Mouse (Mus musculus): ENCODE measurements around the gene Rad51b. TPM values are rescaled to one million over a fixed set of nuclear protein-coding genes. Genes with fewer than 3 reads are reported as not detected.

Gene Rad51b
- polyA plus RNA-seq, 1 experiment from 2014 or later, result 1.4 TPM

DNA sequence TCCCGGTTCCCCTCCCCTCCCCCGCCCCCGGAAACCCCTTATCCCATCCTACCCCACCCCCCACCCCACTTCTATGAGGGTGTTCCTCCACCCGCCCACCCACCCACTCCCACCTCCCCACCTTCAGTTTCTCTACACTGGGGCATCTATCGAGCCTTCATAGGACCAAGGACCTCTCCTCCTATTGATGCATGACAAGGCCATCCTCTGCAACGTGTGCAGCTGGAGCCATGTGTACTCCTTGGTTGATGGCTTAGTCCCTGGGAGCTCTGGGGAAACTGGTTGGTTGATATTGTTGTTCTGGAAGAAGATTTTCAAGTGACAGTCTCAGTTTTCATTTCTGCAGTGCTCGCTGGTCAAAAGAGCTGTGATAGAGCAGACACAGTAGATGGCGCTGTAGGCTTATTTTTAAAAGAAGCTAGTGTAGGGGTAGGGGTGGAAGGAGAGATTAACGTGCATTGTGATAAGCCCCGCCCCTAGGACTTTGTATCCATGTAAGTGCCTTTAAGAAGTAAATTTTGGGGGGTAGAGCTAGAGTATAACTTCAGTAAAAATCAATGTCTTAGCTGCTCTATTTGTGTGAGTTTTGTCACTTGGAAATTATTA lies 61.6 kb downstream of the Rad51b start:
- Histone ChIP-seq H3K4me2 (no peak overlapping the region), H3K27me3 (no peaks in the 10 kb centered on the region), H3K27ac (replicated peaks) (no peak overlapping the region), H3K9ac (peak overlapping the region; percentile 41; the same call in 1 of the 2 replicates), H3K4me3 (no peak overlapping the region), H3K9me3 (no peaks in the 10 kb centered on the region), H3K4me1 (replicated peaks) (peaks cover under 1% of the 10 kb centered on the region; the same call in 1 of the 2 replicates), H3K36me3 (no peaks in the 10 kb centered on the region)
- 19% methylated on average over 10 of the region's 10 CpGs for WGBS
- peak; percentile 88; the same call in 1 of the 2 replicates for ATAC-seq (ENCODE audit: low read depth)

DNA sequence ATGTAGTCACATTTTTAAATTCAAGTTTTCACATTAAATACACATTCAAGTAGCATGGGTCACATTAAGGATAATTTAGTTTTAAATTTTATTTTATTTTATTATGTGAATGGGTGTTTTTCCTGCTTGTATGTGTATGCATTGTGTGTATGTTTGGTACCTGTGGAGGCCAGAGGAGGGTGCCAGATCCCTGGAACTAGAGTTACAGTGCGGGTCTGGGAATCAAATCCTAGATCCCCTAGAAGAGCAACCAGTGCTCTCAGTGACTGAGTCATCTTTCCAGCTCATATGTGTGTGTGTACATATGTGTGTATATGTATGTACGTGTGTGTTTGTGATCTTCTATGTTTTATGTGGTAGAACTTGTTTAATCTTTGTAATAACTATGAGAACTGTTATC lies 62.3 kb downstream of the Rad51b start:
- H3K4me1 ChIP-seq (replicated peaks), result no peaks in the 10 kb centered on the region

DNA sequence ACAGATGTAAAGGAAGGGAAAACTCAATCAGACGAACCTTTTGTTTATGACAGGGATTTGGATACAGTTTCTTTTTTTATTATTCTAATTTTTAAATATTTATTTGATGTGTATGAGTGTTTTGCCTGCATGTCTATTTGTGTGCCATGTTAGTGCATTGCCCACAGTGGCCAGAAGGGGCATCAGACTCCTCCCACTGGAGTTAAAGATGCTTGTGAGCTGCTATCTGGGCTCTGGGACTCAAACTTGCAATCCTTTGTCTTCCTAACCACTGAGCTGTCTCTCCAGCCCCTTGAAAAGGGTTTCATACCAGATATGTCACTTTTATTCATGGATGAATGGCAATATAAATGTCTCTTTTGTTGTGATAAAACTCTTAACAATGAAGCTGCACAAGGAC lies 65.1 kb downstream of the Rad51b start:
- H3K4me3 ChIP-seq, result no peak overlapping the region
- H3K27ac ChIP-seq (replicated peaks), result no peak overlapping the region
- H3K27me3 ChIP-seq, result no peaks in the 10 kb centered on the region
- 54% methylated on average over 1 of the region's 1 CpGs for WGBS
- H3K4me1 ChIP-seq (replicated peaks), result no peaks in the 10 kb centered on the region
- ATAC-seq (ENCODE audit: low read depth), result no peak
- no peaks in the 10 kb centered on the region for H3K9me3 ChIP-seq
- no peak overlapping the region for H3K9ac ChIP-seq
- H3K4me2 ChIP-seq, result no peak overlapping the region
- no peaks in the 10 kb centered on the region for H3K36me3 ChIP-seq

More for the DNA sequence above, 62.3 kb downstream of the Rad51b start:
- Histone ChIP-seq H3K27me3 (no peaks in the 10 kb centered on the region), H3K27ac (replicated peaks) (no peak overlapping the region), H3K9ac (no peak overlapping the region), H3K36me3 (no peaks in the 10 kb centered on the region), H3K4me3 (no peak overlapping the region), H3K4me2 (no peak overlapping the region), H3K9me3 (no peaks in the 10 kb centered on the region)
- peak; percentile 40; the same call in 1 of the 2 replicates for ATAC-seq (ENCODE audit: low read depth)
- 94% methylated on average over 2 of the region's 2 CpGs for WGBS

DNA sequence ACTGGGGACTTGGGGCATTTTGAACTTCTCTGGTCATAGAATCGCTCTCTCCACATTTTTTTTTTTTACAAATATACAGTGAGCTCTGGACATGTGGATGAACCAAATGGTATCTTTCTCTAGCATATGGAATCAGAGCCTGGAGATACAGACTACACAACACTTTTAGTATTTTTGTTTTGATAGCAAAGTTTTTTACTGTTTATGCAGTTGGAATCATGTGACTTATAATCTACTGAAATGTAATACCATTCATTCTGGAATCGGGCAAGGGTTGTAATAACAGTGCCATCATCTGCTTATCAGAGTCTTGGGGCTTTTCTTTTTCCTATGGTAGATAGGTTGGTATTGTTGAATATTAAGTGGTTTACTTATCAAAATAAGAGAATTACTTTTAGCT lies 67.2 kb downstream of the Rad51b start:
- ATAC-seq (ENCODE audit: low read depth), result no peak
- no peaks in the 10 kb centered on the region for H3K9me3 ChIP-seq
- H3K27ac ChIP-seq (replicated peaks), result no peak overlapping the region
- no peak overlapping the region for H3K4me3 ChIP-seq
- H3K27me3 ChIP-seq, result no peaks in the 10 kb centered on the region
- H3K9ac ChIP-seq, result no peak overlapping the region
- no peaks in the 10 kb centered on the region for H3K36me3 ChIP-seq
- 96% methylated on average over 2 of the region's 2 CpGs for WGBS
- H3K4me2 ChIP-seq, result no peak overlapping the region
- H3K4me1 ChIP-seq (replicated peaks), result no peaks in the 10 kb centered on the region

DNA sequence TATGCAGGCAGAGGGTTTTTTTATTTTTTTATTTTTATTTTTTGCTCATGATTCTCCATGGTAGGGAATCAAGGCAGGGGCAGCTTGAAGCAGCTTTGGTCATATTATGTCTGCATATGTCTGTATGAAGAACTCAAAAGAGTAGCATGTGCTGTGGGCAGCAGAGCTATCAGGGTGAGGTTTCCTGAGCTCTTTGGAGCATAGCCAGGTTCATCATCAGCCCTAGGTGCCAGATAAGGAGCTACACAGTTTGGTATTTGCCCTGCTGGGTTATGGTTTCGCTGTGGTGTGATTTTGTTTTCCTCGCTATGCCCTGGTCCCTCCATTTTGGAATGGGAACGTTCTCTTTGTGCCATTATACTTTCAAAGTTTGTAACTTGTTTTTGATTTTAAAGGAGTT lies 71.7 kb downstream of the Rad51b start:
- Histone ChIP-seq H3K9ac (no peak overlapping the region), H3K27ac (replicated peaks) (no peak overlapping the region), H3K4me3 (no peak overlapping the region), H3K27me3 (no peaks in the 10 kb centered on the region), H3K4me1 (replicated peaks) (no peaks in the 10 kb centered on the region), H3K36me3 (no peaks in the 10 kb centered on the region), H3K4me2 (no peak overlapping the region), H3K9me3 (no peaks in the 10 kb centered on the region)
- WGBS, result 96% methylated on average over 3 of the region's 3 CpGs
- ATAC-seq (ENCODE audit: low read depth), result no peak

DNA sequence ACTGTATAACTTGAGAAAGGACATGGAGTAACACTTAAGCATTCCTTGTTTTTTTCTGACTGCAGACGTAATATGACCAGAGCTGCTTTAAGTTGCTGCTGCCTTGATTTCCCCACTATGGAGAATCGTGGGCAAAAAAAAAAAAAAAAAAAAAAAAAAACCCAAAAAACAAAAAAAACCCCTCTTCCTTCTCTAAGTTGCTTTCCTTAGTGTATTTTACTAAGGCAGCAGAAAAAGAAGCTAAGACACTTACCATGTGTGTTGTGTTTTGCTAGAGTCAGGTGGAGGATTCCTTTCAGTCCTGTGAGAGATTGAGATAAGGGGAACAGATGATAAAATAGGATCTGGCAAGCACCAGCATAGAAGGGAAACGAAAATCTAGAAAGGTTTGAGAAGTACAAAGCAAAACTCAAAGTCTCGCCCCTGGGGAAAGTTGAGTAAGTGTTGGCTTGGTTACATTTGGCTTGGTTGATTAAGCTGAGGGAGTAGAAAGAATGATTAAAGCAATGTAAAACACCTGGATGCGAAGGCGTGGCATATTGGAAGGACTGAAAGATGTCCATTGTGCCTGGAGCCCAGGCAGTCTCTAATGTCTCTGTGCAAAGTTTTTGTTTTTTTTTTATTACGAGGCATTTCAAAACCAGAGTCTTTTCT lies 72.6 kb downstream of the Rad51b start:
- 86% methylated on average over 7 of the region's 7 CpGs for WGBS
- ATAC-seq (ENCODE audit: low read depth), result no peak
- Histone ChIP-seq H3K9me3 (no peaks in the 10 kb centered on the region), H3K36me3 (no peaks in the 10 kb centered on the region), H3K27ac (replicated peaks) (no peak overlapping the region), H3K4me1 (replicated peaks) (no peaks in the 10 kb centered on the region), H3K4me2 (no peak overlapping the region), H3K4me3 (no peak overlapping the region), H3K27me3 (no peaks in the 10 kb centered on the region), H3K9ac (no peak overlapping the region)

DNA sequence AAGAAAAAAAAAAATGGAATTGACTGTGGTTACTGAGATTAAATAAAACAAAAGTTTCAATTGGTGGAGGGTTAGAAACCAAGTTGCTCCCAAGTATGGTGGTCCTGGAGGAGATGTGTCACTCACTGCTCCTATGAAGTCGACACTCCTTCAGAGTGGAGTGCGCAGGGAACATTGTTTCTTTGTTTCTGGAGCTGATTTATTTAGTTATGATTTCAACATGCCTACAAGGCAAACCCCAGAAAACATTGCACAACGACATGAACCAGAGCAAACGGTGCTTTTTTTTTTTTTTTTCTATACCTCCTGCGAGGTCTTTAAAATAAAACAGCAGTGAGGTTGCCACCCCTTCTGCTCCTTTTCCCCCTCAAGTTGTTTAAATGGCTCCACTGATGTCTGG lies 75.6 kb downstream of the Rad51b start:
- Histone ChIP-seq H3K4me3 (no peak overlapping the region), H3K27me3 (no peaks in the 10 kb centered on the region), H3K36me3 (no peaks in the 10 kb centered on the region), H3K27ac (replicated peaks) (no peak overlapping the region), H3K4me1 (replicated peaks) (no peaks in the 10 kb centered on the region), H3K9me3 (no peaks in the 10 kb centered on the region), H3K4me2 (no peak overlapping the region), H3K9ac (no peak overlapping the region)
- no peak for ATAC-seq (ENCODE audit: low read depth)
- 80% methylated on average over 5 of the region's 5 CpGs for WGBS

DNA sequence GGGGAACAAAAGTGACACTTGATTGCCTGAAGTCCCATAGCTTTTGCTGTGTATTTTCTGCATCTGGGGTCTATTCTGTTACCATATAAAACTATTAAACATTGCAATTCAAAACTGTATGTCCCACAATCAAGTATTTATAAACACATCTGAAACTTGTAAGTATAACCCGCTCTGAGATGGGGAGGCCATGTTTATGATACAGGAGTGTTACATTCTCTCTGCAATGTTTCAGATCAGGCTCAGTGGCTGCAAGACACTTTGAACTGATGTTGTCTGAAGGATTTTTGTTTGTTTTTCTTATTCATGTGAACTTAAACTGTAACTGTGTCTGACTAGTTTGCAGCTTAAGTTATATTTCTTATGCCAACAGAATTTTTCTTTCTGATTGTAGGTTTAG lies 80.3 kb downstream of the Rad51b start:
- no peak overlapping the region for H3K9ac ChIP-seq
- WGBS, result 89% methylated on average over 1 of the region's 1 CpGs
- no peak overlapping the region for H3K27ac ChIP-seq (replicated peaks)
- no peaks in the 10 kb centered on the region for H3K4me1 ChIP-seq (replicated peaks)
- no peak overlapping the region for H3K4me3 ChIP-seq
- ATAC-seq (ENCODE audit: low read depth), result no peak
- H3K4me2 ChIP-seq, result no peak overlapping the region
- H3K27me3 ChIP-seq, result no peaks in the 10 kb centered on the region
- H3K9me3 ChIP-seq, result no peaks in the 10 kb centered on the region
- H3K36me3 ChIP-seq, result no peaks in the 10 kb centered on the region

DNA sequence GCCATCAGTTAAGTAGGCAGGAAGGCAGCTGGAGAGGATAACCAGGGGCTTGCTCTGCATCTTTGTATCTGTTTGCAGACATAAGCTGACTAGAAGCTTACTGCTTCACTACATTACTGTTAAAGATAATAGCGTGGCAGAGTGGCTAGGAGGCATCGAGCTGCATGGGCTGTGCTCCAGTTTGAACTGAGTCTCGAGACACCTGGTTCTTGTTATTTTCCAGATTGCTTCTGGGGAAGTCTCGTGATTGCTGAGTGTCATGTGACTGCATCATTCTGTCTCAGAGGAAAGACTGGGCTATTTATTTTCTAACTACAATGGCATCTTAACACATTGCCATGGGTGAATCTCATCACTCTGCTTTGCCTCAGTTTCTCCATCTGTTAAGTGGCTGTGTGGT lies 80.8 kb downstream of the Rad51b start:
- WGBS, result 63% methylated on average over 4 of the region's 4 CpGs
- ATAC-seq (ENCODE audit: low read depth), result no peak
- no peaks in the 10 kb centered on the region for H3K36me3 ChIP-seq
- no peaks in the 10 kb centered on the region for H3K27me3 ChIP-seq
- H3K4me3 ChIP-seq, result no peak overlapping the region
- no peak overlapping the region for H3K27ac ChIP-seq (replicated peaks)
- no peak overlapping the region for H3K4me2 ChIP-seq
- no peaks in the 10 kb centered on the region for H3K4me1 ChIP-seq (replicated peaks)
- no peak overlapping the region for H3K9ac ChIP-seq
- no peaks in the 10 kb centered on the region for H3K9me3 ChIP-seq

DNA sequence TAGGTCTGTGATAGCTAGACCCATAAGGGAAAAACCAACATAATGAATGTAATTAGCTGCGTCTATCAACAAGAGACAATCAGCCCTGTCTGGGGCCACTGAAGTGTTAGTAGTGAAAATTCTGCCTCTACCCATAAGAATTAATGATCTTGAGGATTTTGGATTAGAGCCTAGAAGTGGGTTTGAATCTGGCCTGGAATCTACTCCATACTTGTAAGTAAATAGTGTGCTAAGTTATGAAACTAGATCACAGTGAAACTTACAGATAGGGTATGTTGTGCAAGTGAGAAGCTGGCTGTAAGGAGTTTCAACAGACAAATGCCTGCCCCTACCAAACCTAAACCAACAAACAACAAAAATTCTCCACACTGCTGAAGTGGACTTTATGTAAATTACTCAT lies 83.1 kb downstream of the Rad51b start:
- 92% methylated on average over 1 of the region's 1 CpGs for WGBS
- Histone ChIP-seq H3K9me3 (no peaks in the 10 kb centered on the region), H3K4me3 (no peak overlapping the region), H3K9ac (no peak overlapping the region), H3K4me2 (no peak overlapping the region), H3K27ac (replicated peaks) (no peak overlapping the region), H3K4me1 (replicated peaks) (no peaks in the 10 kb centered on the region), H3K36me3 (no peaks in the 10 kb centered on the region), H3K27me3 (no peaks in the 10 kb centered on the region)
- ATAC-seq (ENCODE audit: low read depth), result no peak

DNA sequence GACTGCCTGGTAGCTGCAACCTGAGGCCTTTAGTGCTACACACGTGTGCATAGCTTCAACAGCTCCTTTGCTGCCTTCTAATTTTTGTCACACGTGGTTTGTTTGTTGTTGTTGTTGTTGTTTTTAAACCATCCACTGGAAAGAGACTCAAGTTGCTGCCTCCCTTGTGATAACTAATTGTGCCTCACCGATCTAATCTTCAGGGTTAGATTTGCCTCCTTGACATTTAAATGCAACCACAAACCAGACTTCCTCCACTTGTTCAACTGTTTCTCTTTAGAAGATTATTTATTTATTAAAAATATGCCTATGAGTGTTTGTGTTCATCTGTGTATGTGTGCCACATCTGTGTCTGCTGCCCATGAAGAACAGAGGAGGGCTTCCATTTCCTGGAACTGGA lies 84.4 kb downstream of the Rad51b start:
- WGBS, result 78% methylated on average over 3 of the region's 3 CpGs
- no peak for ATAC-seq (ENCODE audit: low read depth)
- H3K9ac ChIP-seq, result no peak overlapping the region
- H3K9me3 ChIP-seq, result no peaks in the 10 kb centered on the region
- no peaks in the 10 kb centered on the region for H3K36me3 ChIP-seq
- H3K27ac ChIP-seq (replicated peaks), result no peak overlapping the region
- H3K4me3 ChIP-seq, result no peak overlapping the region
- no peak overlapping the region for H3K4me2 ChIP-seq
- H3K4me1 ChIP-seq (replicated peaks), result no peaks in the 10 kb centered on the region
- H3K27me3 ChIP-seq, result no peaks in the 10 kb centered on the region

DNA sequence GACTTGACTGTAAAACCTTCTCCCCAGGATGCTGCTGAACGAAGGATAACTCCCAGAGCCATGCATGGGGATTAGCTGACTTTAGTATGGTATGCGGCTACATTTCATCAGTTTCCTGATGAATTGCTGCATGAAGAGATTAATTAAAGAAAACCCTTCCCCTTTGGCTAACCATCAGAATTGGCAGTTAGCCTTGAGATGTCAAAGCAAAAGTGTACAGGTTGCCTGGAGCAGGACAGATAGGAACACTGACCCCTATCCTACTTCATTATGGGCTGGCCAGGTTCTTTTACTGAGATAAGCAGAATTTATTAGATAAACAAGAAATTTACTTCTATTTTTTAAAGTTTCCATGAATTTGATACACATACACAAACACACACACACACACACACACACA lies 85.3 kb downstream of the Rad51b start:
- Histone ChIP-seq H3K27me3 (no peaks in the 10 kb centered on the region), H3K4me2 (no peak overlapping the region), H3K4me1 (replicated peaks) (no peaks in the 10 kb centered on the region), H3K36me3 (no peaks in the 10 kb centered on the region), H3K9me3 (no peaks in the 10 kb centered on the region), H3K4me3 (no peak overlapping the region), H3K9ac (no peak overlapping the region), H3K27ac (replicated peaks) (no peak overlapping the region)
- no peak for ATAC-seq (ENCODE audit: low read depth)
- WGBS, result 82% methylated on average over 2 of the region's 2 CpGs

DNA sequence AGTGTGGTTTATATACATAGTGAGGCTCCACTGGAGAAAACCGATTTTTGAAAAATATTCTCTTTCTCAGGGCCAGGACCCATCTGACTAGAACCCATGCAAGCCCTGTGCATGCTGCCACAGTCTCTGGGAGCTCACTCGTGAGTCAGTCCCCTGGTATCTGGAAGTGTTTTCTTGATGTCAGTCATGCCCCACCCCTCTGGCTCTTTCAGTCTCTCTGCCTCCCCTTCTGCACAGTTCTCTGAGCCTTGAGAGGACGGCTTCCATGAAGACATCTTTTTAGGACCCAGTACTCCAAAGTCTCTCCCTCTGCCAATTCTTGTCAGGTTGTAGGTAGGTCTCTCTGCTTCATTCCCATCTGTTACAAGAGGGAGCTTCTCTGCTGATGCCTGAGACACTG lies 86.5 kb downstream of the Rad51b start:
- no peak for ATAC-seq (ENCODE audit: low read depth)
- no peak overlapping the region for H3K27ac ChIP-seq (replicated peaks)
- WGBS, result 62% methylated on average over 3 of the region's 3 CpGs
- H3K4me3 ChIP-seq, result no peak overlapping the region
- H3K27me3 ChIP-seq, result no peaks in the 10 kb centered on the region
- no peak overlapping the region for H3K9ac ChIP-seq
- no peaks in the 10 kb centered on the region for H3K4me1 ChIP-seq (replicated peaks)
- no peaks in the 10 kb centered on the region for H3K9me3 ChIP-seq
- H3K36me3 ChIP-seq, result no peaks in the 10 kb centered on the region
- no peak overlapping the region for H3K4me2 ChIP-seq
